Mouse (Mus musculus) heart, embryonic 15.5 days (tissue): ENCODE data around the gene Cox7a2l. TPM values are rescaled to one million over a fixed set of nuclear protein-coding genes. Genes with fewer than 3 reads are reported as not detected.

Experiments
- ATAC-seq: fragments of 200-750 bp; cut with Nextera tagmentation; replicated peaks from 2 replicates; pipeline ENCODE4 v1.8.0; 2017; ENCODE audit warnings: low read depth, moderate TSS enrichment; ENCODE audit not compliant: insufficient number of reproducible peaks, insufficient read depth, low FRiP score
- H3K27ac ChIP-seq: fragments of 300-500 bp; sonication (generic); 2 replicates; pipeline ENCODE4 v1.5.1; 2015; ENCODE audit warnings: mild to moderate bottlenecking, inconsistent platforms
- H3K27me3 ChIP-seq: fragments of 300-500 bp; sonication (generic); 2 replicates; pipeline ENCODE4 v1.6.1; 2015; ENCODE audit warnings: inconsistent platforms
- H3K36me3 ChIP-seq: fragments of 300-500 bp; sonication (generic); 2 replicates; pipeline ENCODE4 v1.6.1; 2015; ENCODE audit warnings: mild to moderate bottlenecking, inconsistent platforms
- H3K4me1 ChIP-seq: fragments of 300-500 bp; sonication (generic); replicated peaks from 2 replicates; pipeline ENCODE4 v1.6.1; 2015; ENCODE audit warnings: inconsistent platforms
- H3K4me2 ChIP-seq: fragments of 300-500 bp; sonication (generic); 2 replicates; pipeline ENCODE4 v1.6.1; 2015; ENCODE audit warnings: inconsistent platforms, mild to moderate bottlenecking, moderate library complexity
- H3K4me3 ChIP-seq: fragments of 300-500 bp; sonication (generic); 2 replicates; pipeline ENCODE4 v1.5.1; 2015; ENCODE audit warnings: mild to moderate bottlenecking, inconsistent platforms
- H3K9ac ChIP-seq: fragments of 300-500 bp; sonication (generic); 2 replicates; pipeline ENCODE4 v1.6.1; 2015; ENCODE audit warnings: mild to moderate bottlenecking, inconsistent platforms
- H3K9me3 ChIP-seq: fragments of 300-500 bp; sonication (generic); replicated peaks from 2 replicates; pipeline ENCODE4 v1.6.1; 2016; ENCODE audit warnings: inconsistent platforms
- WGBS: fragments of 180-500 bp; shearing (Covaris S2); methylation state at CpG from one replicate; pipeline ENCODE4 v1.1.7; 2015; ENCODE audit warnings: mixed read lengths; 5-methylcytosine and 5-hydroxymethylcytosine counted together
- polyA plus RNA-seq: library from polyadenylated mRNA; unstranded; fragments of >200 nt; fragmentation: Nextera tagmentation; extraction: Ambion mirVana; gene quantifications from 2 replicates; pipeline ENCODE4 v1.2.1, GENCODE M21; 2015

Gene Cox7a2l
- polyA plus RNA-seq, 1 experiment from 2014 or later, result 222 TPM

GRCm38 (mm10) chr17:83545756-83546742, 28.9 kb upstream of the Cox7a2l start:
- H3K4me3 ChIP-seq, result peak overlapping the region; percentile 52
- H3K27me3 ChIP-seq, result peaks cover 35% of the 10 kb centered on the region
- WGBS, result 7% methylated on average over 35 of the region's 35 CpGs
- no peaks in the 10 kb centered on the region for H3K36me3 ChIP-seq
- peak overlapping the region; percentile 32 for H3K9ac ChIP-seq
- ATAC-seq, result no peak
- peaks cover 15% of the 10 kb centered on the region; the same call in 1 of the 2 replicates for H3K4me1 ChIP-seq
- H3K4me2 ChIP-seq, result peak overlapping the region; percentile 63
- H3K27ac ChIP-seq, result no peak overlapping the region
- H3K9me3 ChIP-seq, result no peaks in the 10 kb centered on the region

- peaks cover 36% of the 10 kb centered on the region for H3K27me3 ChIP-seq
- peaks cover 15% of the 10 kb centered on the region; the same call in 1 of the 2 replicates for H3K4me1 ChIP-seq
- 78% methylated on average over 6 of the region's 6 CpGs for WGBS
- no peak overlapping the region for H3K27ac ChIP-seq
- peak overlapping the region; percentile 52 for H3K4me3 ChIP-seq
- H3K9me3 ChIP-seq, result no peaks in the 10 kb centered on the region
- H3K4me2 ChIP-seq, result peak overlapping the region; percentile 63
- no peak for ATAC-seq
- no peaks in the 10 kb centered on the region for H3K36me3 ChIP-seq
- peak overlapping the region; percentile 32; the same call in 1 of the 2 replicates for H3K9ac ChIP-seq
Observed at GRCm38 (mm10) chr17:83545259-83545658, 28.1 kb upstream of the Cox7a2l start.

GRCm38 (mm10) chr17:83542424-83542823, 25.3 kb upstream of the Cox7a2l start:
- Histone ChIP-seq H3K4me2 (no peak overlapping the region), H3K27me3 (peaks cover 29% of the 10 kb centered on the region), H3K4me1 (0 out of 2 replicates have a peak, but pooled peaks cover 9% of the 10 kb centered on the region), H3K9me3 (no peaks in the 10 kb centered on the region), H3K36me3 (no peaks in the 10 kb centered on the region), H3K4me3 (no peak overlapping the region), H3K9ac (no peak overlapping the region), H3K27ac (no peak overlapping the region)
- WGBS, result 79% methylated on average over 2 of the region's 2 CpGs
- ATAC-seq, result no peak

DNA sequence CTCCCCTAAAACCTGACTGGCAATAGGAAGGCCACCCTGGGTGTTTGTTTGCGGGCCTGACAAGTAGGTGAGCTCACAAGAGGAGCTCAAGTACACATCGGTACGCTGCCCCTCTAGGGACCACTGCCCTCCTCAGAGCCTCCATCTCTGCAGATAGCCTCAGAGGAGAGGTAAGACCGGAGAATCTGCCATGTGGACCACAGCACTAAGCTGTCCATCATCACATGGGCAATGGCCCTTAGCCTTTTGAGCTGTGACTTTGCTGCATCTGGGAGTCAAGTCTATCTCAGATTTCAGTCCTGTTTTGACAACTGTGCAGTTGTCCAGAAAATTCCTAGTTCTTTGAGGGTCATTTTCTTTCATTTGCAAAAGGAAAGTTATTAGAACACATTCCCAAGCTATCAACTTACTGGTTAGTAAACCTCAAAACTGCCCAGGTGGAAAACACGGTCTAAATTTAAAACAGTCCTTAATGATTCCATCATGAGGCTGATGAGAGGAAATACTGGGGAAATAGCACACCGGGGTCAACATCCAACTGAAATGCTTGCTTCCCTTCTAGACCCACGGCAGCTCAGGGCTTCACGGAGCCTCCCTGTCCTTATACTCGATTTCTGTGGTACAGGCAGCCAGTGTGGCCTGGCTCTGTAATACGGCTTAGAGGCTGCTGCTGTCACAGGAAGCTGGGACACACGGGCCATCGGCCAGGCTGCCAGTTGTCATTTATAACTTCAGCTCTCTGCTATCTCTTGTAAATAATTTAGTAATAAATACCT, 22.3 kb upstream of the Cox7a2l start:
- ATAC-seq, result no peak
- H3K4me3 ChIP-seq, result no peak overlapping the region
- no peak overlapping the region for H3K4me2 ChIP-seq
- no peaks in the 10 kb centered on the region for H3K36me3 ChIP-seq
- H3K9me3 ChIP-seq, result no peaks in the 10 kb centered on the region
- 55% methylated on average over 12 of the region's 12 CpGs for WGBS
- 0 out of 2 replicates have a peak, but pooled peaks cover 15% of the 10 kb centered on the region for H3K27me3 ChIP-seq
- H3K9ac ChIP-seq, result no peak overlapping the region
- no peaks in the 10 kb centered on the region for H3K4me1 ChIP-seq
- H3K27ac ChIP-seq, result no peak overlapping the region

GRCm38 (mm10) chr17:83538694-83539093, 21.6 kb upstream of the Cox7a2l start:
- Histone ChIP-seq H3K36me3 (no peaks in the 10 kb centered on the region), H3K27ac (no peak overlapping the region), H3K4me2 (no peak overlapping the region), H3K4me1 (no peaks in the 10 kb centered on the region), H3K9me3 (no peaks in the 10 kb centered on the region), H3K4me3 (no peak overlapping the region), H3K9ac (no peak overlapping the region), H3K27me3 (0 out of 2 replicates have a peak, but pooled peaks cover 12% of the 10 kb centered on the region)
- 74% methylated on average over 1 of the region's 1 CpGs for WGBS
- ATAC-seq, result no peak

GRCm38 (mm10) chr17:83538141-83538540, 21.0 kb upstream of the Cox7a2l start:
- WGBS, result 74% methylated on average over 9 of the region's 9 CpGs
- H3K4me3 ChIP-seq, result no peak overlapping the region
- H3K9ac ChIP-seq, result no peak overlapping the region
- no peak for ATAC-seq
- H3K9me3 ChIP-seq, result no peaks in the 10 kb centered on the region
- no peaks in the 10 kb centered on the region for H3K36me3 ChIP-seq
- no peak overlapping the region for H3K4me2 ChIP-seq
- no peaks in the 10 kb centered on the region for H3K4me1 ChIP-seq
- no peak overlapping the region for H3K27ac ChIP-seq
- 0 out of 2 replicates have a peak, but pooled peaks cover 9% of the 10 kb centered on the region for H3K27me3 ChIP-seq

DNA sequence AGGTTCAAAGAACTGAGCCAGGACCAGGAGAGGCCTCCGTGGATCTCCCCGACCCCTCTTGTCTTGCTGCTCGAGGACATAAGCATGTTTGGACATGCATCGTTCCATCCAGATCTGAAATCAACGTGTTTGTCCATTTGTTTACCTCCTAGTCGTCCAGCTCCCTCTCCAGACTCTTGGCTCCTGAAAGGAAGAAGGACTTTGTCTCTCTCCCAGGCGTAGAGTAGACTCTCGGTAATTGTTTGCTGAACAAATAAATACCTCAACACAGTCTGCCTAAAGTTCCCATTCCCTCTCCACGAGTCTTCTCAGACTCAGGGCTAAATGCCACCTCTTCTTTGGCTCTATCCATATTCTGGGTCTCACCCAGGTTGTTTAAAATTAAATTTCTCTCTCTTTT, 16.0 kb upstream of the Cox7a2l start:
- no peak overlapping the region for H3K9ac ChIP-seq
- 0 out of 2 replicates have a peak, but pooled peaks cover 6% of the 10 kb centered on the region for H3K27me3 ChIP-seq
- 71% methylated on average over 9 of the region's 9 CpGs for WGBS
- H3K9me3 ChIP-seq, result no peaks in the 10 kb centered on the region
- no peak overlapping the region for H3K4me2 ChIP-seq
- no peaks in the 10 kb centered on the region for H3K36me3 ChIP-seq
- no peak overlapping the region for H3K4me3 ChIP-seq
- H3K4me1 ChIP-seq, result peaks cover 1% of the 10 kb centered on the region
- no peak for ATAC-seq
- no peak overlapping the region for H3K27ac ChIP-seq

GRCm38 (mm10) chr17:83527651-83528381, 10.7 kb upstream of the Cox7a2l start:
- Histone ChIP-seq H3K4me2 (peak overlapping the region; percentile 66), H3K4me1 (peaks cover 27% of the 10 kb centered on the region), H3K36me3 (no peaks in the 10 kb centered on the region), H3K27me3 (no peaks in the 10 kb centered on the region), H3K9ac (peak overlapping the region; percentile 35), H3K4me3 (peak overlapping the region; percentile 36), H3K27ac (peak overlapping the region; percentile 77), H3K9me3 (no peaks in the 10 kb centered on the region)
- WGBS, result 12% methylated on average over 17 of the region's 17 CpGs
- peak; percentile 83 for ATAC-seq

- peak; percentile 89 for ATAC-seq
- Histone ChIP-seq H3K9me3 (no peaks in the 10 kb centered on the region), H3K9ac (peak overlapping the region; percentile 35; the same call in 1 of the 2 replicates)
Observed at GRCm38 (mm10) chr17:83526624-83527532, 9.7 kb upstream of the Cox7a2l start.

DNA sequence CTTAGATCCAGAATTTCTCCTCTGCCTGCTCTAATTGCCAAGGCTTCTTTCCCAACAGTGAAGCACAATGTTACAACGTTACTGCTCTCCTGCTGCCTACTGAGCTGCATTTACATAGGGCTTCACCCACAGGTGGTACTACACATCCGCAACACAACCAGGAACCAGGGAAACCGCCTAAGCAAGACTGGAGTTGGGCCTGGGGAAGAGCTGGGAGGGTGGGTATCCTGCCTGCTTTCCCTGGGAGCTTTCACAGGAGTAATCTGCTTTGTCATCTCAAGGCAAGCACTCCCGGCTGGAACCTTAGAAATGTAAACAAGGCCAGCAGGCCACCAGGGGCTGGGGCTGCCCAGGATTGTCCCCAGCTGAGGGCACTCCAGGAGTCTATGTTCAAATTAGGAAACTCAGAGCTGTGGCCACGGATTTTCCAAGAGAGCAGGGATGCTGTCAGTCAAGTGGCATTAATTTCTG, 9.0 kb upstream of the Cox7a2l start:
- Histone ChIP-seq H3K4me3 (no peak overlapping the region), H3K9me3 (no peaks in the 10 kb centered on the region), H3K4me2 (no peak overlapping the region), H3K36me3 (no peaks in the 10 kb centered on the region), H3K27ac (peak overlapping the region; percentile 77), H3K9ac (no peak overlapping the region), H3K27me3 (no peaks in the 10 kb centered on the region), H3K4me1 (peaks cover 27% of the 10 kb centered on the region)
- 24% methylated on average over 5 of the region's 5 CpGs for WGBS
- ATAC-seq, result no peak

More at GRCm38 (mm10) chr17:83526624-83527532, 9.7 kb upstream of the Cox7a2l start:
- peaks cover 27% of the 10 kb centered on the region for H3K4me1 ChIP-seq
- WGBS, result 34% methylated on average over 13 of the region's 13 CpGs
- peak overlapping the region; percentile 66 for H3K4me2 ChIP-seq
- no peaks in the 10 kb centered on the region for H3K27me3 ChIP-seq
- no peaks in the 10 kb centered on the region for H3K36me3 ChIP-seq
- peak overlapping the region; percentile 77 for H3K27ac ChIP-seq
- peak overlapping the region; percentile 36 for H3K4me3 ChIP-seq
